Mouse (Mus musculus) cerebellum, postnatal 25 days (tissue): Measurements from ENCODE around the gene Pax5.

Experiments
- DNase-seq, 2 experiments: peaks; one replicate each; pipeline ENCODE4 v3.0.0; 2021; ENCODE audit warnings: mixed read lengths in 2 of 2

The Pax5 gene

GRCm38 (mm10) chr4:44536794-44537193 lies 173.5 kb downstream of the Pax5 start:
- peak; percentile 59 to 72 for DNase-seq

GRCm38 (mm10) chr4:44535646-44536045 lies 174.6 kb downstream of the Pax5 start:
- no peak for DNase-seq

DNA sequence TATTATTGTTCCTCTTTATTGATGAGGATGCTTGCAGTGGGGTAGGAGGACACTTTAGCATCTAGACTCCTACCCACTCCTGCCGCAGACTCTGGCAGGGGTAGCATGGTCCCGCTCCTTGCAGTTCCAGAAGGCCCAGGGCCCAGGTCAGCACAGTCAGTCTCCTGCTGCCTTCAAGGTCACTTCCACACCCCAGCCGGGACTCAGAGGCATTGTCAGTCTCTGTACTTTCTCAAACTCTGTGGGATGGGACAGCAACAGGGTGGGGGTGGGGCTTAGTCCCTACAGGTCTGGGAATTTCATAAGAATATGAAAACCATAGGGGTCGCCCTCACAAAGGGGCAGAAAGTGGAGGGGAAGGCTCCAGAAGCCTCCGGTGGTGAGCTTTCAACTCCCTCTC lies 177.0 kb downstream of the Pax5 start:
- no peak for DNase-seq

DNA sequence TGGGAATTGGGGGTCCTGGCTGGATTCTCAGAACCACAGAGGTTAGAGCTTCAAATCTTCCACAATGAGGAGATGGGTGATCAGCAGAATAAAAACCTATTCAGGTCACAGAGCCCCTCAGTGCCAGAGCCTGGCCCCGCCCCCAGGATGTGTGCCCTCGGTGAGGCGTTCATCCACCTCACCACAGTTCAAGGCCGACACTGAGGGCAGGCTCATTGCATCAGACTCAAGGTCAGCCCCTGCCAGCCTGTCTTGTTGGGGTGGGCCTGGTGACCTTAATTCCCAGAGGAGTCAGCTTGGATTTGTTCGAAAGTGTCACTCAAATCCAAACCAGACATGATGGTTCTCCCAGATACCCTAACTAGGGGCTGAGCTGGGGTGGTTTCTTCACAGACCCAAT lies 177.6 kb downstream of the Pax5 start:
- DNase-seq, result no peak

DNA sequence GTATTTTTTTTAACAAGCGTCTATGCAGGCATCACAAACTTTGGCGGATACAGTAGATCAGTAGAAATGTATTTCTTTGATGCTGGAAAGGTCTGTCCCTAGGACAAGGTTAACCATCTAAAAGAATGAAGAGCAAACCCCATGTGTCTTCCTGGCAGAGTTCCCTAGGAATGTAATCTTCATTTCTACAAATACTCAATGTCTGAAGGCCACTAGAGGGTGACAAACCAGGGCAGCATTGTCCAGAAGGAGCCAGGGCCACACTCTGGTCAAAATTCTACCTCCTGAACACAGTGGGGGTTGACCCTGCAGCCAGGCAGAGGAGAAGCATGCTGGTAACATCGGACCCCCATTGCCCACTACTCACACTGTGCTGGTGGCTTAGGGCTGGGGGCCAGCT lies 185.0 kb downstream of the Pax5 start:
- no peak for DNase-seq

GRCm38 (mm10) chr4:44518923-44519322 lies 191.4 kb downstream of the Pax5 start:
- DNase-seq, result no peak

DNA sequence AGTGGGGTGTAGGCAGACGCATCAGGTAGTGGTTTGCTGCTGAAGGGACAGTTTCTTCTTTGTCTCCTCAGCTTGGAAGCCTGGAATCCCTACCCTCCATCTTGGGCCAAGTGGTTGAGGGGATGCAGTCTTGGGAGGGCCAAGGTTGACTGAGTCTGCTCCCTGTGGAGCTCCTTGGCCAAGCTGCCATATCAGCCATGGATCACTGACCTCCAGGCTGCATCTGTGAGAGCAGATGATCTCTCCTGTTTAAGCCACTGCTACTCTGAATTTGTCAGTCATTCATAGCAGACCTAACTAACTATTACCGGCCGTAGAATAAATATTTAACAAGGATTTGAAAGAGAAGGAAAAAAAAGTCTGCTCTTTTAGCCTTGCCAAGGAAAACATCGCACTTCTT lies 196.3 kb downstream of the Pax5 start:
- DNase-seq, result no peak

DNA sequence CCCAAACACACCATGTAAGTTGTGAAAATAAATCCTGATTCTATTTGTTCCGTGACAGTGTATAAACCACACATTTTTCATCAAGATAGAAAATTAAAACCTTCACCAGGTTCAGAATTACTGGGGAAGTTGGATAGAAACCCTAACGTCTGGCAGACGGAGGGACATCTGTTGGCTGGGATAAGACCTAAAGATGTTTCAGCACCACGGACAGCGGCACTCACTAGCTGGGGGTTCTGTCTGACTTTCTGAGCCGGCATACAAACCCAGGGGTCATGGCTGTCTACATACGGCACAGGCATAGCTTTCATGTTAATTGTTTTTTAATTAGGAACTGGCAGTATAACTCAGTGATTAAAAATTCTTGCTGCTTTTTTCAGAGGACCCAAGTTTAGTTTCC lies 198.6 kb downstream of the Pax5 start:
- DNase-seq, result no peak

DNA sequence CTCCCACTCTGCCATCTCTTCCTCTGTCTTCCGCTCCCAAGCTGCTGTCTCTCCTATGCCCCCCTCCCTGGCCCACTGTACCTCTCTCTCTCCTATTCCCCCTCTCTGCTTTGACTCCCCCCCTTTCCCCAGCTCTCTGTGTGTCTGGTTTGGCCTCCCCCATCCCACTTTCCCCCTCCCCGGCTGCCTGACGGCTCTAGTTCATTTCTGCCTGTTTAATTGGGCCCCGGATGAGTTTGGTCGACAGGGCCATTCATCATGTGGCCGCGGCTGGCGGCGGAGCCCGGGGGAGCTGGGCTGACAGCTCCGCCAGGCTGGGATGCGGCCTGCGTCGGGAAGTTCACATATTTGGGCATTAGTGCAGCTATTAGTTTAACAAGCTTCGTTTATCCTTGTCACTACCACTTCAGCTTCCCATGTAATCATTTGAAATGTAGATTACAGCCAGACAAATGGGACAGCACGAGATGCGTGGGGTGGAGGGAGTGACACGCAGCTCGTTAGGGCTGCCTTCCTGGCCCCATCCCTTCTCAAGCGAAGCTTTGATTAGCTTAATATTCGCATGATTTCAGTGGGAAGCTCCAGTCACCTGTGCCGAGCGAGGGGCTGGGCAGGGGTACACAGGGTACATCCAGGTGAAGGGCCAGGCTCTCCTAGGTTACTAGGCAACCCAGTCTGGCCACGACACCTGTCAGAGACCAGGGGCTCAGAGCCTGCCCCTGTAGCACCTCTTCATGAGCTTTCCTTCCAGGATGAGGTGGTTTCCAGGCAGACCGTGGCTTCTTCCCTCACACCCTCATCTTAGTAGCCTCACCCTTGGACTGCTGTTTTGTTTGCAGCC lies 201.7 kb downstream of the Pax5 start:
- DNase-seq, result no peak

GRCm38 (mm10) chr4:44507861-44508260 lies 202.4 kb downstream of the Pax5 start:
- DNase-seq, result no peak

DNA sequence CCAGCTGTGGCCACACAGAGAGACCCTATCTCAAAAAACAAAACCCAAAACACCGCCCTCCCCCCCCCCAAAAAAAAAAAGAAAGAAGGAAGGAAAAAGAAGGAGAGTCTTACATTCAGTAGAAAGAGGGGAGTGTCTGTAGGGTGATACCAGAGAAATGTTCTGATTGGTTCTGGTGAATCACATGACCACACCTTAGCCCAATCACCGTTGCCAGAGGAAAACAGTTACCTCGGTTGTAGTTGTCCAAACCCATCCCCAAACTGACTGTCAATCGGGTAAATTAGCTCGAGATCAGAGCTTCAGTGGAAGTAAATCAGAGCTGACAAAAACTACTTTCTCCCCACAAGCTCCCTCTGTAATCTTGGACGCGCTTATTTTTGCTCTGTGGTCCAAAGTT lies 205.3 kb downstream of the Pax5 start:
- DNase-seq, result no peak

GRCm38 (mm10) chr4:44502196-44502867 lies 208.0 kb downstream of the Pax5 start:
- no peak for DNase-seq

GRCm38 (mm10) chr4:44498156-44498555 lies 212.1 kb downstream of the Pax5 start:
- no peak for DNase-seq

GRCm38 (mm10) chr4:44495836-44496235 lies 214.5 kb downstream of the Pax5 start:
- no peak for DNase-seq

DNA sequence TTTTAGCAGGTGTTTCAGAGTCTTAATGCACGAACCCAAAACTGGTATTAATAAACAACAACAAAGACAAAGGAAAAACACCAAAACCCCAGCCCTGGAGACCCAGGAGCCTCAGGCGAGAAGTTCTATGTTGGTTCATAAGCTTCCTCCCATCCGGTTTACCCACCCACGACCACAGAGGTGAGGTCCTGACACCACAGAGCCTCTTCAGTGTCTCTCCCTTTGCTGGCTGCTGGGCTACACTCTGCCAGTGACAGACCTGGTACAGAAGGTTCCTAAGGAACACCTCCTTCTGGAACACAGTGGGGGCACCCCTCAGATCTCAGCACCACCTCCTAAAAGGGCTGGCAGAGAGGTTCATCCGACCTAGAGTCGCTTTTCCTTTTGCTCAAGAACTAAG lies 216.5 kb downstream of the Pax5 start:
- no peak for DNase-seq

GRCm38 (mm10) chr4:44490872-44491271 lies 219.4 kb downstream of the Pax5 start:
- no peak for DNase-seq

- no peak for DNase-seq
These were observed 221.6 kb downstream of the Pax5 start for GRCm38 (mm10) chr4:44488702-44489101.

GRCm38 (mm10) chr4:44488219-44488618 lies 222.1 kb downstream of the Pax5 start:
- DNase-seq, result peak in 1 of 2 experiments; percentile 38

GRCm38 (mm10) chr4:44482851-44483250 lies 227.4 kb downstream of the Pax5 start:
- no peak for DNase-seq

DNA sequence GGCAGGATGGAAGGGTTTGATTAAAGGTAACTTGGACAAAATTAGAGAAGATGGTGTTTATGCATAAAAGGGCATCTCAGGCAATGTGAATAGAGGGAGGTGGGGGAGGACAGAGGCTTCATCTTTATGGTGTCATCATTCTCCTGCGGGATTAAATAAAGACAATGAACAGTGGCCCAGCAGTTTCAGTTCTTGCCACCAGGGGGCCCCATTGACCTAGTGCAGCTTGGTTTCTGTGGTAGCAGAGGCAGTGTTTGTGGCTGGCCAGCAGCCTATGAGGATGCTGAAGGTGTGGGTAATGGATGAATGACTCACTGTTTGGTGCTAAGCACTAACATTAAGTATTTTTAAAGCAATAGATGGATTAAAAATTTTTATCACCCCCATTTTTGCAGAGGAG lies 230.5 kb downstream of the Pax5 start:
- DNase-seq, result no peak
